Mouse (Mus musculus) kidney, adult 2 months (tissue): ENCODE data around the gene Pmepa1. TPM values are rescaled to one million over a fixed set of nuclear protein-coding genes. Genes with fewer than 3 reads are reported as not detected.

Experiments used
- DNase-seq: peaks from one replicate; pipeline ENCODE4 v3.0.0; 2021
- H3K27ac ChIP-seq: fragments of 200-500 bp; 2 replicates; pipeline ENCODE4 v1.5.1; 2012; ENCODE audit warnings: low read depth, low read length, control low read depth, inconsistent platforms; ENCODE audit not compliant: insufficient read depth
- H3K27me3 ChIP-seq: fragments of 200-500 bp; replicated peaks from 2 replicates; pipeline ENCODE4 v1.6.1; 2012; ENCODE audit warnings: mild to moderate bottlenecking, moderate library complexity, low read length, inconsistent platforms; ENCODE audit not compliant: control insufficient read depth, insufficient read depth
- H3K36me3 ChIP-seq: fragments of 200-500 bp; 2 replicates; pipeline ENCODE4 v1.6.1; 2012; ENCODE audit warnings: mild to moderate bottlenecking, moderate library complexity, low read length, inconsistent platforms; ENCODE audit not compliant: control insufficient read depth, insufficient read depth
- H3K4me1 ChIP-seq: fragments of 200-500 bp; 2 replicates; pipeline ENCODE4 v1.6.1; 2011; ENCODE audit warnings: low read length; ENCODE audit not compliant: control insufficient read depth, insufficient read depth
- H3K4me3 ChIP-seq: fragments of 200-500 bp; 2 replicates; pipeline ENCODE4 v1.5.1; 2011; ENCODE audit warnings: mild to moderate bottlenecking, low read depth, low read length, control low read depth; ENCODE audit not compliant: insufficient read depth
- CTCF ChIP-seq: fragments of 200-500 bp; conservative IDR thresholded peaks from 2 replicates; pipeline ENCODE4 v1.5.1; 2011; ENCODE audit warnings: low read depth, mild to moderate bottlenecking, control low read depth, low read length, moderate library complexity, mixed read lengths; ENCODE audit not compliant: insufficient read depth, insufficient read length
- POLR2A ChIP-seq: fragments of 200-500 bp; IDR thresholded peaks from one replicate; pipeline ENCODE4 v1.6.1; 2011; ENCODE audit warnings: low read depth, low read length, control low read depth
- WGBS: fragments of 180-500 bp; shearing (Covaris S2); methylation state at CpG from one replicate; pipeline ENCODE4 v1.1.7; 2018; 5-methylcytosine and 5-hydroxymethylcytosine counted together
- polyA plus RNA-seq: library from polyadenylated mRNA; depleted of rRNA; stranded (reverse); fragments of >200 nt; gene quantifications from 2 replicates; pipeline ENCODE4 v1.2.3, GENCODE M21; 2012; rRNA removed

Gene Pmepa1
- 35.6 and 44.7 TPM in 2 replicates for polyA plus RNA-seq

DNA sequence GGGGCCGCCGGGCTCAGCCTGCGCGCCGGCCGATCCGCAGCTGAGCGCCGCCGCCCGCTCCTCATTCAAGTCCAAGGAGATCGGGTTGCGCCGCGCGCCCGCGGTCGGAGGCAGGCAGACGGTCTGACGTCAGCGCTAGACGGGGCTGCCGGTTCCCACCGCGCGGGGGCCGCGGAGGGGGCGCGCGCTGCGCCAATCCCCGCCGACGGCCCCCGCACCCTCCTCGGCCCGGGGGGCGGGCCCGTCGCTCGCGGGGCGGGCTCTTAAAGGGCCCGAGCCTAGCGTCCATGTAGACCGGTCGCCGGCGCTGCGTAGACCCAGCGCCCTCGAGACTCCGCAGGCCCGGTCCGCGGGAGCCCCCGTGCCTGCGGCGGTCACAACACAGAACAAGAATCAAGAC, at the start of gene Pmepa1:
TSS of gene Pmepa1 (minus strand) at position 125 of the 400 bp plus-strand sequence.
- H3K27ac ChIP-seq: peak within 1 kb of the TSS; percentile 78

DNA sequence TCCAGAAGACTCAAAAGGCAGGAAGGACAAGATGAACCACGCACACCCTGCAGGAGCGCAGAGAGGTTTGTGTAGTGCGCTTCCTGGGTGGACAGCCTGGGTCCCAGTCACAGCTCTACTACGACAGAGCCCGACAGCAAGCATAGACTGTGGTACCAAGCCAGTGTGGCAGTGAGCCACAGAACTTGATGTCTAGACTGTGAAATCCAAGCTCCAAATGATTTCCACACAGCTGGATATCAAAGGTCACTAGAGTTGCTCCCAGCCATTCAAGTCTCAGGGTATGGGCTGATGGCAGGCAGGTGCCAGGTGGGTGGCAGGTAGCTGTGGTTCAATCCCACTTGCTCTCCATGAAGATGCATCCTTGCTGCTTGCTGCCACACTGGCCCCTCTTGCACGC, 45.4 kb upstream of the Pmepa1 start:
- Histone ChIP-seq H3K4me1 (no peaks in the 10 kb centered on the region), H3K36me3 (no peaks in the 10 kb centered on the region), H3K27me3 (no peaks in the 10 kb centered on the region), H3K4me3 (no peak overlapping the region), H3K27ac (no peak overlapping the region)
- DNase-seq: peak; percentile 39
- TF ChIP-seq POLR2A (no peak), CTCF (no peak)
- WGBS: 88% methylated on average over 6 of the region's 6 CpGs

More for the DNA sequence above, at the start of gene Pmepa1:
- TF ChIP-seq CTCF: no peak
- peak; percentile 53 for TF ChIP-seq POLR2A
- H3K27me3 ChIP-seq: no peaks in the 10 kb centered on the region
- peak within 1 kb of the TSS; percentile 83 for H3K4me3 ChIP-seq
- H3K36me3 ChIP-seq: no peaks in the 10 kb centered on the region
- WGBS: 2% methylated on average over 58 of the region's 61 CpGs
- DNase-seq: peak; percentile 96
- H3K4me1 ChIP-seq: peaks cover 15% of the 10 kb centered on the region

DNA sequence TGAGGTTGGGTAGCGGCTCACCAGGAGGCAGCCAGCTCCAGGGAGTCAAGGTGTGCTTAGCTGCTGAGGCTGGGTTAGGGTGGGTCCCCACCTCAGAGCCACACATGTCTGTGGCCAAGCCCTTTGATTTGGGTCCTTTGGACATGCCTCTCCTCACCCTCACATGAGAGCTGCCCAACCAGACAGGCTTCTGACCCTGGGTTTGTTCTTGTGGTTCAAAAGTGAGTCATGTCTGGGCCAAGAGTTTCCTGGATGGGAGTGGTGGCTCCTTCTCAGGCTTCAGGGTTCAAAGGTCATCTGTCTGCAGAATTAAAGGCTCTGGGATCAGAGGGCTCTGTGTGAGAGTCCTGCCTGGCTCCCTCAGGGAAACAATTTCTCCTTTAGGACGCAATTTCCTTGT, 44.9 kb upstream of the Pmepa1 start:
- Histone ChIP-seq H3K27me3 (no peaks in the 10 kb centered on the region), H3K27ac (no peak overlapping the region), H3K4me3 (no peak overlapping the region), H3K4me1 (no peaks in the 10 kb centered on the region), H3K36me3 (no peaks in the 10 kb centered on the region)
- WGBS: 93% methylated on average over 2 of the region's 2 CpGs
- TF ChIP-seq CTCF (no peak), POLR2A (no peak)
- DNase-seq: peak; percentile 21

DNA sequence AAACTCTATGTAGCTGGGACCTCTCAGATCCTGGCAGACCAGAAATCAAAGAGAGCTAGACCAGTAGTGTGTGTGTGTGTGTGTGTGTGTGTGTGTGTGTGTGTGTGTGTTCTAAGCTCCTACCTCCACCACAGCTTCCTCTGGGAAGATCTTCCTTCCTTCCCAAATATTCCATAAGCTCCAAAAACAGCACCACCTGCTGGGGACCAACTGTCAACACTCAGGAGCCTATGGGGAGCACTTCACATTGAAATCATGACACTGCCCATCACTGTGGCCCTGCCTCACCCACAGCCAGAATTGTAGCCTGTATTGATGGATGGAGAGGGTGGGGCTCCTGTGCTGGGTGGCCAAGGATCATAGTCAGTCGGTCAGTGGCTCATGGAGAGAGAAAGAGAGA, 38.0 kb upstream of the Pmepa1 start:
- Histone ChIP-seq H3K4me1 (no peaks in the 10 kb centered on the region), H3K27me3 (no peaks in the 10 kb centered on the region), H3K4me3 (no peak overlapping the region), H3K36me3 (no peaks in the 10 kb centered on the region), H3K27ac (no peak overlapping the region)
- DNase-seq: no peak
- TF ChIP-seq CTCF: no peak
- TF ChIP-seq POLR2A: no peak
- no CpG with 5 or more reads among the region's 1 CpGs for WGBS

DNA sequence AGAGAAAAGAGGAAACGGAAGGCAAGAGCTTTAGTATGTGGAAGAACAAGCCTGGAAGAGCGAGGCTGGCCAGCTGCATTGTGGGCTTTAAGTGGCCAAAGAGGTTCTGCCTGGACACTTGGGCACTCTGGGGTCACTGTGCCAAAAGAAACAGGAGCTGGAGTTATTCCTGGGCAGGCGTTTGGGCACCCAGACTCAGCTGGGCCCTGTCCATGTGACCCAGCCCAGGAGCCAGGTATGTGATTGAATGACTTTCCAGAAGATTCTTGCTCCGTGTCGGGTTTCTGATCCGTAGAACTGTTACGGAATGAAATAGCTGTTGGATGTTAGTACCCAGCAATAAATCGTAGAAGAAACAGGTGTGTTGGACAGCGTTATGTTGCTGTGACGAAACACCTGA, 32.2 kb upstream of the Pmepa1 start:
- no peak for TF ChIP-seq CTCF
- no peak for TF ChIP-seq POLR2A
- H3K36me3 ChIP-seq: no peaks in the 10 kb centered on the region
- 77% methylated on average over 10 of the region's 10 CpGs for WGBS
- peak; percentile 12 for DNase-seq
- H3K4me1 ChIP-seq: no peaks in the 10 kb centered on the region
- no peak overlapping the region for H3K4me3 ChIP-seq
- no peaks in the 10 kb centered on the region for H3K27me3 ChIP-seq
- H3K27ac ChIP-seq: no peak overlapping the region

DNA sequence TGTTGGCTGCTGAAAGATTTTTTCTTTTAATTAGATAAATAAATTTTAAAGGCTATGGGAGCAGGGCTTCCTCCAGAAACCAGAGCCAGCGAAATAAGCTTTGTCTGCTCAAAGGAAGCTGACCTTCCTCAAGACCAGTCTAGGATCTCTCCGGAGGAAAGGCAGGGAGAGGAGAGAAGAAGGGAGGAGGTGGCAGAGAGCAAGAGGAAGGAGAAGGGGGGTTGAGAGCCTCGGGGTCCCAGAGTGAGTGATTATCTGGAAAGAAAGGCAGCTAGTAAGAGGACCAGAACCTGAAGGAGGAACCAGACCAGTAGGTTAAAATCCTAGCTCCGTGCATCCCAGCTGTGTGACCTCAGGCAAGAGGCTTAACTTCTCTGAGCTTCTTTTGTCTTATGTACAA, 31.7 kb upstream of the Pmepa1 start:
- TF ChIP-seq POLR2A (no peak), CTCF (no peak)
- Histone ChIP-seq H3K27me3 (no peaks in the 10 kb centered on the region), H3K36me3 (no peaks in the 10 kb centered on the region), H3K4me1 (no peaks in the 10 kb centered on the region), H3K4me3 (no peak overlapping the region), H3K27ac (no peak overlapping the region)
- 14% methylated on average over 4 of the region's 4 CpGs for WGBS
- DNase-seq: no peak

DNA sequence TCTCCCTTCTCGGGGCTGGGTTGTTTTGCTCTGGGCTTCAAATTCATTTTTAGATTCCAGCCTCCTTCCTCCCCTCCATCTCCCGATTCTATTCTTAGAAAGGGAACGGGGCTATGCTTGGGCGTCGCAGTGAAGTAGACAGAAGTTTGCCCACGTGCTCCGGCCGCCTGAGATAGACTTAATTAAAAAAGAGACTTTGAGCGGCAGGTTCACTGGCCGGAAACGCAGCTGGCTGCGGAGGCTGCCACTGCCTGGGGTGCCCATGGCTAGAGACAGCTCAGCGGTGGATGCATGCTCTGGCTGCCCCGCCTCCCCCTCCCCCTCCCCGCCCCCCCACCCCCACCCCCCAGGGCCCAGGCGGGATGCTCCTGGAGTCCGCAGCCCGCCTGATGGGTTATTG, 31.2 kb upstream of the Pmepa1 start:
- H3K4me1 ChIP-seq: no peaks in the 10 kb centered on the region
- DNase-seq: peak; percentile 79
- no peaks in the 10 kb centered on the region for H3K36me3 ChIP-seq
- H3K4me3 ChIP-seq: no peak overlapping the region
- TF ChIP-seq CTCF: no peak
- TF ChIP-seq POLR2A: no peak
- WGBS: under 1% methylated on average over 17 of the region's 18 CpGs
- no peak overlapping the region for H3K27ac ChIP-seq
- H3K27me3 ChIP-seq: no peaks in the 10 kb centered on the region
